Mouse (Mus musculus) adrenal gland, adult 2 months (tissue): Measurements from ENCODE around the gene Spcs1. TPM values are rescaled to one million over a fixed set of nuclear protein-coding genes. Genes with fewer than 3 reads are reported as not detected.

Experiments
- DNase-seq: peaks from one replicate; pipeline ENCODE4 v3.0.0; 2021
- polyA plus RNA-seq: library from polyadenylated mRNA; depleted of rRNA; stranded (reverse); fragments of >200 nt; gene quantifications from 2 replicates; pipeline ENCODE4 v1.2.3, GENCODE M21; 2012; rRNA removed
- total RNA-seq, 2 experiments: library from RNA; stranded (reverse); gene quantifications; 2 replicates each; pipeline ENCODE4 v1.2.3; 2021

Gene Spcs1
- total and polyA plus RNA-seq, 3 experiments = 69.4 to 254 (median 234) TPM

DNA sequence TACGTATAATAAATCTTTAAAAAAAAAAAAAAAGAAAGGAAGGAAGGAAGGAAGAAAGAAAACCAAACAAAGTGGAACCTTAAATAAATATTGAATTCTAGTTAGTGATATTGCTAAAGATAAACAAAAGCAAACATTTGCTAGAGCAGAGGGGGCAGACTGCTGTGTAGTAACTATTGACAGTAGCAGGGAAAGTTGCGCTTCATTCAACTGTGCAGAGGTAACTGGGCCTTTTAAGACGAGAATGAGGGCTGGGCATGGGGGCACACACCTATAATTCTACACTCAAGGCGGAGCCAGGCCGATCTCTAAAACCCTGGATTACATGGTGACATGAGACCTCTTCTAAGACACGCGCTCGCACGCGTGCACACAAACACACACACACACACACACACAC, 51.5 kb downstream of the Spcs1 start:
- DNase-seq = no peak

Other genes with a start within 250 kb of the Spcs1 start
- gene Tmem110, start 176.1 kb downstream of the Spcs1 start, total RNA-seq = 10 to 100 TPM; 16.0 to 24.6 TPM
- 21.6 and 22.1 TPM in 2 replicates for gene Tmem110, start 176.1 kb downstream of the Spcs1 start, polyA plus RNA-seq
- 1 to 10 TPM; 1.8 to 5.3 TPM for gene Mustn1, start 122.5 kb downstream of the Spcs1 start, total RNA-seq
- 3.6 and 3.8 TPM in 2 replicates for gene Mustn1, start 122.5 kb downstream of the Spcs1 start, polyA plus RNA-seq
- gene Itih4, start 115.2 kb downstream of the Spcs1 start, total RNA-seq = 10 to 100 TPM in 1 of 2 experiments, 1 to 10 TPM in 1; 6.2 to 12.7 TPM
- 0.64 and 0.88 TPM in 2 replicates for gene Itih4, start 115.2 kb downstream of the Spcs1 start, polyA plus RNA-seq
- 1 to 10 TPM in 1 of 2 experiments, under 1 TPM in 1; 0.97 to 2.5 TPM for gene Itih3, start 77.9 kb downstream of the Spcs1 start, total RNA-seq
- gene Itih3, start 77.9 kb downstream of the Spcs1 start, polyA plus RNA-seq = 0.18 and 0.19 TPM in 2 replicates
- gene Itih1, start 58.4 kb downstream of the Spcs1 start, total RNA-seq = 1 to 10 TPM in 1 of 2 experiments, not detected in 1; 2.2 TPM
- 0.37 TPM in 1 of 2 replicates, not detected in the other for gene Itih1, start 58.4 kb downstream of the Spcs1 start, polyA plus RNA-seq
- 10 to 100 TPM; 10.2 to 13.3 TPM for gene Nek4, start 50.3 kb downstream of the Spcs1 start, total RNA-seq
- gene Nek4, start 50.3 kb downstream of the Spcs1 start, polyA plus RNA-seq = 5.2 and 5.5 TPM in 2 replicates
- 10 to 100 TPM; 40.9 to 50.7 TPM for gene Glt8d1, start 272 bp downstream of the Spcs1 start, total RNA-seq
- gene Glt8d1, start 272 bp downstream of the Spcs1 start, polyA plus RNA-seq = 17.7 and 23.3 TPM in 2 replicates
- 10 to 100 TPM; 45.7 to 48.9 TPM for gene Pbrm1, start 17.5 kb upstream of the Spcs1 start, total RNA-seq
- gene Pbrm1, start 17.5 kb upstream of the Spcs1 start, polyA plus RNA-seq = 9.3 and 9.7 TPM in 2 replicates
- 100 to 1,000 TPM in 1 of 2 experiments, 10 to 100 TPM in 1; 54.3 to 140 TPM for gene Gnl3, start 17.5 kb upstream of the Spcs1 start, total RNA-seq
- gene Gnl3, start 17.5 kb upstream of the Spcs1 start, polyA plus RNA-seq = 5.8 and 8.3 TPM in 2 replicates
- gene Smim4, start 127.3 kb upstream of the Spcs1 start, total RNA-seq = 10 to 100 TPM; 71.2 to 84.4 TPM
- gene Smim4, start 127.3 kb upstream of the Spcs1 start, polyA plus RNA-seq = 133 TPM in 2 replicates
- gene Nt5dc2, start 129.4 kb upstream of the Spcs1 start, total RNA-seq = 10 to 100 TPM; 22.5 to 33.3 TPM
- gene Nt5dc2, start 129.4 kb upstream of the Spcs1 start, polyA plus RNA-seq = 107 and 124 TPM in 2 replicates
- gene Stab1, start 167.0 kb upstream of the Spcs1 start, total RNA-seq = 10 to 100 TPM; 55.8 to 67.6 TPM
- gene Stab1, start 167.0 kb upstream of the Spcs1 start, polyA plus RNA-seq = 80.5 and 82.1 TPM in 2 replicates
- 1 to 10 TPM; 1.3 to 1.7 TPM for gene Tnnc1, start 206.6 kb upstream of the Spcs1 start, total RNA-seq
- 0.36 TPM in 1 of 2 replicates, not detected in the other for gene Tnnc1, start 206.6 kb upstream of the Spcs1 start, polyA plus RNA-seq
- gene Nisch, start 215.3 kb upstream of the Spcs1 start, total RNA-seq = 100 to 1,000 TPM; 249 to 309 TPM
- gene Nisch, start 215.3 kb upstream of the Spcs1 start, polyA plus RNA-seq = 412 and 462 TPM in 2 replicates
- 10 to 100 TPM in 1 of 2 experiments, 1 to 10 TPM in 1; 5.2 to 11.2 TPM for gene Sema3g, start 216.2 kb upstream of the Spcs1 start, total RNA-seq
- 8.7 and 10.9 TPM in 2 replicates for gene Sema3g, start 216.2 kb upstream of the Spcs1 start, polyA plus RNA-seq
- gene Phf7, start 249.6 kb upstream of the Spcs1 start, total RNA-seq = 1 to 10 TPM; 6.1 to 7.3 TPM
- gene Phf7, start 249.6 kb upstream of the Spcs1 start, polyA plus RNA-seq = 4.6 and 4.8 TPM in 2 replicates
- gene Bap1, start 249.8 kb upstream of the Spcs1 start, total RNA-seq = 10 to 100 TPM; 59.5 to 60.5 TPM
- gene Bap1, start 249.8 kb upstream of the Spcs1 start, polyA plus RNA-seq = 63.2 and 72.0 TPM in 2 replicates